Mouse (Mus musculus): ENCODE measurements around the gene Sry.

The Sry gene

GRCm38 (mm10) chrY:2663558-2663957 is at the start of gene Sry:
Sry (minus strand) TSS chrY:2663658.
- DNase-seq, result no peak
